Mouse (Mus musculus): ENCODE measurements at regions not wholly inside any gene's neighbourhood (a gene's known extent, or its start where the extent isn't known, plus 50 kb on each side); places are given as distances from the start of the nearest gene placed in this dataset.

- H3K9ac ChIP-seq = no peak overlapping the region
- no peak overlapping the region for H3K27ac ChIP-seq
- no peak overlapping the region for H3K4me2 ChIP-seq (replicated peaks)
- H3K4me3 ChIP-seq (replicated peaks) = no peak overlapping the region
- no peaks in the 10 kb centered on the region for H3K4me1 ChIP-seq (replicated peaks)
- no peak for ATAC-seq
- no peaks in the 10 kb centered on the region for H3K9me3 ChIP-seq
- no peaks in the 10 kb centered on the region for H3K27me3 ChIP-seq (replicated peaks)
- no peaks in the 10 kb centered on the region for H3K36me3 ChIP-seq
Measured at GRCm38 (mm10) chr17:81225281-81225680, 160.4 kb upstream of the Thumpd2 start.

GRCm38 (mm10) chr17:81221436-81221835 lies 156.6 kb upstream of the Thumpd2 start:
- ATAC-seq = no peak
- no peaks in the 10 kb centered on the region for H3K36me3 ChIP-seq
- H3K4me2 ChIP-seq (replicated peaks) = no peak overlapping the region
- no peaks in the 10 kb centered on the region for H3K27me3 ChIP-seq (replicated peaks)
- no peak overlapping the region for H3K27ac ChIP-seq
- H3K9ac ChIP-seq = no peak overlapping the region
- no peaks in the 10 kb centered on the region for H3K9me3 ChIP-seq
- H3K4me3 ChIP-seq (replicated peaks) = no peak overlapping the region
- 92% methylated on average over 3 of the region's 3 CpGs for WGBS
- H3K4me1 ChIP-seq (replicated peaks) = no peaks in the 10 kb centered on the region

GRCm38 (mm10) chr17:81214844-81215243 lies 150.0 kb upstream of the Thumpd2 start:
- Histone ChIP-seq H3K4me1 (replicated peaks) (no peaks in the 10 kb centered on the region), H3K4me2 (replicated peaks) (no peak overlapping the region), H3K27me3 (replicated peaks) (no peaks in the 10 kb centered on the region), H3K9ac (no peak overlapping the region), H3K9me3 (no peaks in the 10 kb centered on the region), H3K36me3 (no peaks in the 10 kb centered on the region), H3K4me3 (replicated peaks) (no peak overlapping the region), H3K27ac (no peak overlapping the region)
- 82% methylated on average over 7 of the region's 7 CpGs for WGBS
- no peak for ATAC-seq

GRCm38 (mm10) chr17:81212043-81212442 lies 147.2 kb upstream of the Thumpd2 start:
- Histone ChIP-seq H3K4me2 (replicated peaks) (no peak overlapping the region), H3K9me3 (no peaks in the 10 kb centered on the region), H3K4me3 (replicated peaks) (no peak overlapping the region), H3K9ac (no peak overlapping the region), H3K27ac (no peak overlapping the region), H3K36me3 (no peaks in the 10 kb centered on the region), H3K4me1 (replicated peaks) (no peaks in the 10 kb centered on the region), H3K27me3 (replicated peaks) (no peaks in the 10 kb centered on the region)
- no peak for ATAC-seq
- 89% methylated on average over 3 of the region's 3 CpGs for WGBS

GRCm38 (mm10) chr17:81210389-81210788 lies 145.5 kb upstream of the Thumpd2 start:
- ATAC-seq = no peak
- H3K27ac ChIP-seq = no peak overlapping the region
- H3K27me3 ChIP-seq (replicated peaks) = no peaks in the 10 kb centered on the region
- 75% methylated on average over 2 of the region's 2 CpGs for WGBS
- H3K9me3 ChIP-seq = no peaks in the 10 kb centered on the region
- no peak overlapping the region for H3K4me3 ChIP-seq (replicated peaks)
- no peak overlapping the region for H3K9ac ChIP-seq
- no peaks in the 10 kb centered on the region for H3K4me1 ChIP-seq (replicated peaks)
- no peak overlapping the region for H3K4me2 ChIP-seq (replicated peaks)
- H3K36me3 ChIP-seq = no peaks in the 10 kb centered on the region

- H3K4me1 ChIP-seq (replicated peaks) = no peaks in the 10 kb centered on the region
- WGBS = 84% methylated on average over 3 of the region's 3 CpGs
- H3K4me2 ChIP-seq (replicated peaks) = no peak overlapping the region
- H3K4me3 ChIP-seq (replicated peaks) = no peak overlapping the region
- H3K9me3 ChIP-seq = no peaks in the 10 kb centered on the region
- no peaks in the 10 kb centered on the region for H3K27me3 ChIP-seq (replicated peaks)
- H3K9ac ChIP-seq = no peak overlapping the region
- no peak for ATAC-seq
- no peak overlapping the region for H3K27ac ChIP-seq
- H3K36me3 ChIP-seq = no peaks in the 10 kb centered on the region
Measured at GRCm38 (mm10) chr17:81209323-81209722, 144.4 kb upstream of the Thumpd2 start.

GRCm38 (mm10) chr17:81201052-81201451 lies 136.2 kb upstream of the Thumpd2 start:
- H3K4me1 ChIP-seq (replicated peaks) = no peaks in the 10 kb centered on the region
- H3K36me3 ChIP-seq = no peaks in the 10 kb centered on the region
- 38% methylated on average over 8 of the region's 8 CpGs for WGBS
- no peak overlapping the region for H3K9ac ChIP-seq
- H3K27ac ChIP-seq = no peak overlapping the region
- H3K4me3 ChIP-seq (replicated peaks) = no peak overlapping the region
- no peaks in the 10 kb centered on the region for H3K27me3 ChIP-seq (replicated peaks)
- no peak overlapping the region; the same call in 1 of the 2 replicates for H3K4me2 ChIP-seq (replicated peaks)
- ATAC-seq = no peak
- H3K9me3 ChIP-seq = no peaks in the 10 kb centered on the region

- H3K9me3 ChIP-seq = no peaks in the 10 kb centered on the region
- no peak overlapping the region for H3K4me3 ChIP-seq (replicated peaks)
- H3K4me2 ChIP-seq (replicated peaks) = no peak overlapping the region
- WGBS = 83% methylated on average over 10 of the region's 10 CpGs
- H3K27me3 ChIP-seq (replicated peaks) = no peaks in the 10 kb centered on the region
- no peak overlapping the region for H3K9ac ChIP-seq
- no peaks in the 10 kb centered on the region for H3K36me3 ChIP-seq
- ATAC-seq = no peak
- H3K27ac ChIP-seq = no peak overlapping the region
- H3K4me1 ChIP-seq (replicated peaks) = no peaks in the 10 kb centered on the region
Measured at GRCm38 (mm10) chr17:81194006-81194405, 129.1 kb upstream of the Thumpd2 start.

- H3K9ac ChIP-seq = no peak overlapping the region
- H3K9me3 ChIP-seq = no peaks in the 10 kb centered on the region
- WGBS = 39% methylated on average over 8 of the region's 8 CpGs
- no peak for ATAC-seq
- H3K4me3 ChIP-seq (replicated peaks) = no peak overlapping the region
- no peaks in the 10 kb centered on the region for H3K36me3 ChIP-seq
- H3K27me3 ChIP-seq (replicated peaks) = no peaks in the 10 kb centered on the region
- H3K27ac ChIP-seq = no peak overlapping the region
- H3K4me2 ChIP-seq (replicated peaks) = no peak overlapping the region
- H3K4me1 ChIP-seq (replicated peaks) = no peaks in the 10 kb centered on the region
Measured at GRCm38 (mm10) chr17:81193230-81193871, 128.5 kb upstream of the Thumpd2 start.

GRCm38 (mm10) chr17:81189996-81190395 lies 125.1 kb upstream of the Thumpd2 start:
- H3K4me3 ChIP-seq (replicated peaks) = no peak overlapping the region
- H3K9me3 ChIP-seq = no peaks in the 10 kb centered on the region
- ATAC-seq = peak; percentile 71
- H3K36me3 ChIP-seq = no peaks in the 10 kb centered on the region
- H3K27me3 ChIP-seq (replicated peaks) = no peaks in the 10 kb centered on the region
- no peak overlapping the region for H3K4me2 ChIP-seq (replicated peaks)
- WGBS = 49% methylated on average over 4 of the region's 4 CpGs
- no peak overlapping the region for H3K9ac ChIP-seq
- H3K27ac ChIP-seq = no peak overlapping the region
- H3K4me1 ChIP-seq (replicated peaks) = no peaks in the 10 kb centered on the region

GRCm38 (mm10) chr17:81185685-81186084 lies 120.8 kb upstream of the Thumpd2 start:
- Histone ChIP-seq H3K27ac (no peak overlapping the region), H3K9me3 (no peaks in the 10 kb centered on the region), H3K9ac (no peak overlapping the region), H3K27me3 (replicated peaks) (no peaks in the 10 kb centered on the region), H3K4me1 (replicated peaks) (no peaks in the 10 kb centered on the region), H3K4me3 (replicated peaks) (no peak overlapping the region), H3K4me2 (replicated peaks) (no peak overlapping the region), H3K36me3 (no peaks in the 10 kb centered on the region)
- ATAC-seq = no peak
- 84% methylated on average over 1 of the region's 1 CpGs for WGBS

- ATAC-seq = no peak
- Histone ChIP-seq H3K36me3 (no peaks in the 10 kb centered on the region), H3K4me1 (replicated peaks) (no peaks in the 10 kb centered on the region), H3K27ac (no peak overlapping the region), H3K9ac (no peak overlapping the region), H3K4me3 (replicated peaks) (no peak overlapping the region), H3K4me2 (replicated peaks) (no peak overlapping the region), H3K27me3 (replicated peaks) (no peaks in the 10 kb centered on the region), H3K9me3 (no peaks in the 10 kb centered on the region)
- WGBS = 87% methylated on average over 8 of the region's 8 CpGs
Measured at GRCm38 (mm10) chr17:81180813-81181424, 116.0 kb upstream of the Thumpd2 start.

- H3K27ac ChIP-seq = no peak overlapping the region
- WGBS = 81% methylated on average over 3 of the region's 3 CpGs
- no peaks in the 10 kb centered on the region for H3K4me1 ChIP-seq (replicated peaks)
- no peak overlapping the region for H3K9ac ChIP-seq
- H3K4me3 ChIP-seq (replicated peaks) = no peak overlapping the region
- no peaks in the 10 kb centered on the region for H3K27me3 ChIP-seq (replicated peaks)
- no peaks in the 10 kb centered on the region for H3K9me3 ChIP-seq
- no peaks in the 10 kb centered on the region for H3K36me3 ChIP-seq
- H3K4me2 ChIP-seq (replicated peaks) = no peak overlapping the region
- no peak for ATAC-seq
Measured at GRCm38 (mm10) chr17:81176306-81176705, 111.4 kb upstream of the Thumpd2 start.
